Mouse (Mus musculus) thymus, adult 18-20 months (tissue): ENCODE measurements around the gene Echdc1.
"Not testable (repeated sequence)": the region's sequence is repeated elsewhere in the genome, so short reads cannot be mapped to it uniquely, and the experiment has no call there.

Experiments
- DNase-seq, 2 experiments: peaks; one replicate each; pipeline ENCODE4 v3.0.0; 2022; ENCODE audit warnings: mixed read lengths in 2 of 2

Echdc1 gene

GRCm38 (mm10) chr10:29313064-29313638, at the start of gene Echdc1:
Gene Echdc1, plus strand, starts transcription at chr10:29313166.
- peak; percentile 67 to 77 for DNase-seq

DNA sequence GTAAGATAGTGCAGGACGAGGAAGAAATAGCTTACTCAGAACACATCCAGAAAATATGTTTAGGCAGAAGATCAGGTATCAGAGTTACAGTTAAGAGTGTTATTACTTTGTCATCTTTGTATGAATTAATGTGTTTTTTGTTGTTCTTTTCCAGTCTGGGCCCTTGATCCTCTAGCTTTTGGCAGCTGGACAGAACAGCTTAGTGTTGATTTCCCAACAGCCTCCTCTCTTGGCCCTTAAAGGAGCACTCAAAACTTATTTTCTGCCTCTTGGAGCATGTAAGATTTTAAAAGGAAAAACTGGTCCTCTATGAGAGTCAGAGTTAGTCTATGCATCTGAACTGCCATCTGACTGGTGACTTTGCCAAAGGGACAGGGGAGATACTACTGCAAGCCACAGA, 31.2 kb upstream of the Echdc1 start:
- DNase-seq, result no peak

GRCm38 (mm10) chr10:29285757-29286156, 27.2 kb upstream of the Echdc1 start:
- no peak for DNase-seq

DNA sequence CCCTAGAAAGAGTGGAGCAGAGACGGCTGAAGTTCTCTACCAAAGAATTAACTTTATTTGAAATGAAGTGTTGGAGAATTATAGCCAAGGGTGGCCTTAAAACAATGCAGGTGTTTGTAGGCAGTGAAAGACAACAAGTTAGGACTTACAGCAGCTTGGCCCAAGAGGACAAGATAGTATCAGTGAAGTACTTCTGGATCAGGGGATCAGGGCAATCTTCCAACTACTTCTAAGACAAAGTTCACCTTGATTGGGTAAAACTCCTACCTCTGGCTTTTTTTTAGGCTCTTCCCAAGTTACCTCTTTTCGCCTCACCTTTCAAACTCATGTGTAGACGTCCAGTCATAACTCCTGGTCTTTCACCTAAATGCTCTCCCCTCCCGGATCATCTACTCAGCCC, 10.7 kb upstream of the Echdc1 start:
- DNase-seq, result no peak

DNA sequence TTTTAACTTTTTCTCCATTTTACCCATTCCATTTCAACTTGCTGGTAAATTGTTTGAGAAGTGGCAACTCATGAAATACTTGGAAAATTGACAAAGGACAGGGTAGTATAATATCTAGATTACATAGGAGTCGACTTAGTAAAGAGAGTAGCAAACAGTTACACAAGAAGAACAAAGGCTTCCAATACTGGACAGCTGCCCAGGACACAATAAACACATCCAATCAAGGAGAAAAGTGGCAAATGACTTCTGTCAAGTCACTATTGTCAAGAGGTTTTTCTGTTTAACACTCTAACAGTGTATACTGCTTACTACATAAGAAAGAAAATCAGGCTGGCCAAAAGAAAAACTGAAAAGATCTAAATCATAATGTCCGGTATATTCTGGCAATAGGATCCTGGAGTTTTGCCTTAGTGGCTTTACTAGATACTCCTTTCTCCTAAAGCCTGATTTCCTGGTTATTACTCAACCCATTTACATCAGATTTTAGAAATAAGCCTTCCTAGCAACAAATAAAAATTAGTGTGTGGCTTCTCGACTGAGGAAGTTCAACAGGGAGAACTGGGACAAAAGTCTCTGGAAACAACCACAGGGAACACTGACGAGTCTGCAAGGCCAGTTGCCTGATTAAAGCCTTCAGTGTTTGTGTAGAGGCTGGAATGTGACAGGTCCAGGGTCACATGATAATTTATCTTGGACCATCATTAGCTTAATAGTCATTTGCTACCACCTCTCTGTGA, 1.3 kb upstream of the Echdc1 start:
- no peak for DNase-seq

GRCm38 (mm10) chr10:29313905-29314304, 939 bp downstream of the Echdc1 start:
- no peak for DNase-seq

GRCm38 (mm10) chr10:29324817-29325216, 11.9 kb downstream of the Echdc1 start:
- DNase-seq, result no peak

DNA sequence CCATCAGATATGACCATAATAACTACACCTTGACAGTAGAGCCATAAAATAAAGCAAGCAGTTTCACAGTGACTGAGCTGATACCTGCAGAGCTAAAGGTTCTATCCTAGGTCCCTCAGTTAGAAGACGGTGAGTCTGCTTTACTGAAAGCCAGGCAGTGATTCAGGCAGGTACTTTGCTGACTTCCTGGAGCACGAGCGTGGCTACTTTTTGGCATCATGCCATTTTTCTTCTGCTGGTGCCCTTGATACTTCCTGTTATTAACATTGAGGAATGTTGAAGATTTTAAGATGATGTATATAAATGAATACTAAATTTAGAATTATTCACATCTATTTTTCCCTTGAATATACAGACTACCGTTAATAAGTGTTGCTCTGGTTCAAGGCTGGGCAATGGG, 20.9 kb downstream of the Echdc1 start:
- no peak for DNase-seq

DNA sequence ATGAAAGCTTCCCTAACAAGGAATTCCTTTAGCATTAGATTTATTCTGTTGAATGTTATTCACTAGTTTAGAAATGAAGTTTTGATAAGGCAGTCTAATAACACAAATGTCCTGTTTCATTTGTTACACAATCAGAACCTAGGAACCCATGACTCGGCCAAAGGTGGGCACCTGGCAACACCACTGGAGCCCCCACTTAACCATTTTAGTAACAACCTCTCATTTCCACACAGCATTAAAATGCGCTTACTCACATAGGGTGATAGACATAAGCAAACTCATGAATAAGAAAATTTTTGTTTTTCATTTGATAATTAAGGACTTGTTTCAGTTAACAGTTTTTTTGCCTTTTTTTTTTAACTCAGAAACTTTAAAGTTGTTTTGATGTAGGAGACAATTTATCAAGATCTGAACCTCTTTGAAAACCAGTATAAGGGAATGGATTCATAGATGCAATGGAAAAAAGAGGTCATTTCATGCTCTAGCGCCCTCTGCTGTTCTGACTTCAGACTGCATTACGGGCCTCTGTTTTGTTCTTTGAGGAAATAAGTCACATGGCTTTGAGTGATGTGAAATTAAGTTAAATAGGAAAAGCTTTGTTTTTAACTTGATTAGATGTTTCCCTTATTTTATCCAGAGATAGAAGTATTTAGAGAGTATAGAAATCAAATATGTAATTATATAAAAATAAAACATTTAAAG, 25.5 kb downstream of the Echdc1 start:
- DNase-seq, result peak; percentile 6 to 22

DNA sequence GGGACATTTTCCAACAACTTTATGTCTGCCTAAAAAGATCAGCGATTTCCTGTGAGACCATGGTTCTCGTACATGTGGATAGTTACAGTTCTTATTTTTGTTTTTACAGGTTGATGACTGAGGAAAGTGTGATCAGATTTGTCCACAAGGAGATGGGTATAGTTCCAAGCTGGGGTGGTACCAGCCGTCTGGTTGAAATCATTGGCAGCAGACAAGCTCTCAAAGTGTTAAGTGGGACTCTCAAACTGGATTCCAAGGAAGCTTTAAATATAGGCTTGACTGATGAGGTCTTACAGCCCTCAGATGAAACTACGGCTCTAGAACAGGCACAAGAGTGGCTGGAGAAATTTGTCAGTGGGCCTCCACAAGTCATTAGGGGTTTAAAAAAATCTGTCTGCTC, 31.3 kb downstream of the Echdc1 start:
- no peak for DNase-seq

- DNase-seq, result no peak
Measured at GRCm38 (mm10) chr10:29346638-29347037, 33.7 kb downstream of the Echdc1 start.

DNA sequence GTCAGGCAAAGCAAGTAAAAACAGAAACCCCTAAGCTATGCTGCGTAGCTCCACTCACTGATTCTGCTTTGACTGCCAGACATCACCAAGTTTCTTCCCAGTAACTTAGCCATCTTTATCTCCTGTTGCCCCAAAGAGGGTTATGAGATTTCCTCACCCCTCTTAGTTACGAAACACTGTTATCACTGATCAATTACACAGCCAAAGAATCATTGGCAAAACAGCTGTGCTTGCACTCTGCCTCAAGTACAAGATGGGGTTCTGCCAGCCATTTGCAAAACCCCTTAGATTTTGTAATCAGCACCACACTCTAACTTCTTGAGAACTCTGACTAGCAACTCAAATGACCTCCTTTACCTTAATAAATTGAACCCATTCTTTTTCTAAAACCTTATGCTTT, 38.5 kb downstream of the Echdc1 start:
- DNase-seq, result no peak

DNA sequence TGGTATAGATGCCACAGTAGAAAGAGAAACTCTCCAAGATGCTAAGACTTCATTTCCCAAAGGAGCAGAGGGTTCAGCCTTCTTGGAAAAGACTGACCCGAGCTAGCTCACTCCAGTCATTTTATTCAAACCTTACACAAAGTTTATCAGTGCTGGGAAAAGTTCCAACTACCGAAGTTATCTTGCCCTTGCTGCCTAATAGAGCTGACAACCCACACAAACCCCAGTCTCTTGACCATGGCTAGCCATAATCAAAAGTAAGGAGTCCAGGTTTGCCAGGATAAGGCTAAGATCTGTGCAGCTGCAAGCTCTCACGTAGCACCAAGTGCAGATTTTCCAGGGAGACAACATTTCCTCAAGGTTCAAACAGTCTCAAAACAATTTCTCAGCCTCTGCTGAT, 39.6 kb downstream of the Echdc1 start:
- DNase-seq, result no peak

DNA sequence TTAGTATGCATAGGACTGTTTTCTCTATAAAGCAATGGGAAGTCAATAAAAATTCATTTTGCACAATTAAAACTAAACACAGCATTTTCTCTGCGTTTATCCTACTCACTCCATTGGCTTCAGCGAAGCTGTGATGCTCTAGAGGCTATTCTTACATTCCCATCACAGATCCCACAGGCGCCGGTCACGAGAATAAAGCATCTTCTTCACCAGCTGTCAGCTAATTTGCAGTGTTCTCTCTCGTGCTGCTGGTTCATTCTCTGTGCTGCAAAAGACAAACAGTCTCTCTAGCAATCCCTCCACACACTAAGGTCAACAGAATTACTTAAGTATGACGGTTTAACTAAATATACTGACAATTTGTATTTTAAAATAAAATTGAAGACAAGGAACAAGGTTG, 41.2 kb downstream of the Echdc1 start:
- no peak for DNase-seq

DNA sequence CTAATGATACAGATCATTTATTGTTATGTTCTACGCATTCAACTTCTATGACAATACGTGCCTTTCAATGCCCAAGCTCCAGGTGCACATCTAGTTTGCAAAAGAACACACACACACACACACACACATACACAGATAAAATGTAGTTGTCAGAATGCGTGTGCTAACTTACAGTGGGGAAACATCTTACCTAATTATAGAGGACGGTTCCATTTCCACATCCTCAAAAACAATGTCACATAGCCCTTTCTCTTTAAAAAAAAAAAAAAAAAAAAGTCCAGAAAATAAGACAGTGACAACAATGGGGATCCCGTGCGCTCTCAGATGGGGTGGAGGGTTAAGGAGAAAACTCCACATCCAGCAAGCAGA, 48.1 kb downstream of the Echdc1 start:
- DNase-seq, result no peak

DNA sequence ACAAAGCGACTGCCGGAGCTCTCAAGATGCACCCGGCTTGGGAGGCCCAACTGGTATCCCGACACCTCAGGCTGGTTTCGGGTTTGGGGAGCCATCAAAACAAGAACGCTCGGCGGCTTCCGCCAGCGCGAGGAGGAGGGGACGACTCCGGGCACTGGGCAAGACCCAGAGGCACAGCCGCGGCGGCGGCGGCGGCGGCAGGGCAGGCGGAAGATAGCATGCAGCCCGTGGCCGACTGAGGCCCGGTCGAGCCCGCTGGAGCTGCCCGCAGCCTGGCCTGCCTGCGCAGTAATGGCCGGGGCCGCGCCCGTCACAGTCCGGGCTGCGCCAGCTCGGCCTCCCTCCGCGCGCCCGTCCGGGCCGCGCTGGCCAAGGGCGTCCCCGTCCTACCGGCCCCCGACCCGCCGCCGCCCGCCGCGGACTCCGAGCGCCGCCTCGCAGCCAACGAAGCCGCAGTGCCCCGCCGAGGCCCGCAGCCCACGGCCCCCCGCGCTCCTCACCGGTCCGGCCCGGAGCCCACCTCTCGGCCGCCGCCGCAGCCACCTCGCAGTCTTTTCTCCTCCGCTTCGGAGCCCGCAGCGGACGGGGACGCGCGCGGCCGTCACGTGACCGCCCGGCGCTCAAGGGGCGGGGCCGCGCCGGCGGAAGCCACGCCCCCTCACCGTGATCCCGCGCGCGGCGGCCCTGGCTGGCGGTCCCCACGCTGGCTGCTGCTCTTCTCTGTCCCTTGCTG, 48.7 kb downstream of the Echdc1 start:
- DNase-seq, result peak; percentile 74 to 77

- DNase-seq, result no peak
Measured at GRCm38 (mm10) chr10:29362197-29362900, 49.4 kb downstream of the Echdc1 start, which contains the start of gene Rnf146. Gene Rnf146, minus strand, starts transcription at chr10:29362442.

DNA sequence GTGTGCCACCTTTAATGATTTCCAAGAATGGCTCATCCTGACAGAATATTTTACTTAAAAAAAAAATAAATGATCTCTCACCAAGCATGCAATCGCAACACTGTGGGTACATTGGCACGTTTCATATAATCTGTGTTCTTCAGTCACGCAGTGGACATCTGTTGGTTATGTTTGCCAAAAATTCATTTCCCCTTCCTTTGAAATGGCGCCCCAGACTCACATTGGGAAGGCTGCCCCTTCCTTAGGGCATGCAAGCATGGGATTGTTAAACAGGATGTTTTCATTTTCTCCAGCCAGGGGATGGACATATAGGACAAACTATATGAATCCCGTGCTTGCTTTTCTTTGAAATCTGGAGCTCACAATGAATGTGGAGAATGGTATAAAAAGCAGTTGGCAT, 61.1 kb downstream of the Echdc1 start:
- no peak for DNase-seq

DNA sequence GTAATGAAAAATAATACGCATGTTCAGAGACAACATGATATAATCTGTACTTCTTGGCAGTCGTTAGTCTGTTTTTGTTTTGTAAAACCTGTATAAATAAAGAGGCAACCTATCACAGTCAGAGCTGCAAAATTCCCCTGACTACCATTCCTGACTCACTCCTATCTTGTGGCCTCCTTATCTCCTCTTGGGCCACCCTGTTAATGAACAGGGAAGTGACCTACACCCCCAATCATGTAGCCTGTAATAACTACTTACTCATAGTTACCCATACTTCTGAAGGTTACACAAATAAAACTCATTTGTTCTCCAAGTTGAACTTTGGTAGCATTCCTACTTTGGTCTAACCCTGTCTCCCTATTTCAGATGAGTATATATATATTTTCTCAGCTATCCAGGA, 68.6 kb downstream of the Echdc1 start:
- DNase-seq, result no peak

DNA sequence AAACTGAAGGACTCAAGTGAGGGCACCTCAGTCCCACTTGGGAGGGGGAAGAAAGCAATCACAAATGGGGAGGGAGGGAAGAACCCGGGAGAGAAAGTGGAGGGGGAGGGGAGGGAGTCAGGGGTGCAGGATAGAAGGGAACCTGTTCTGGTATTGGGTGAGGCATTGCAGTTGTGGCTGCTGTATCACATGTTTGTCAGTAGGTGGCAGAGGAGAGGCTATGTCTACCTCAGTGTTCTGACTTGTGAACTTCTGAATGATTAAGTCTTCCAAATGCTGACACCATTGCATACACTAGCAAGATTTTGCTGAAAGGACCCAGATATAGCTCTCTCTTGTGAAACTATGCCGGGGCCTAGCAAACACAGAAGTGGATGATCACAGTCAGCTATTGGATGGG, 81.9 kb downstream of the Echdc1 start:
- not testable (repeated sequence) for DNase-seq
